Mouse (Mus musculus) ovary, postnatal 36 days (tissue): ENCODE data around the gene Cryl1.

Experiments
- DNase-seq: peaks from one replicate; pipeline ENCODE4 v3.0.0; 2022; ENCODE audit warnings: low spot score, mixed read lengths

Gene Cryl1

DNA sequence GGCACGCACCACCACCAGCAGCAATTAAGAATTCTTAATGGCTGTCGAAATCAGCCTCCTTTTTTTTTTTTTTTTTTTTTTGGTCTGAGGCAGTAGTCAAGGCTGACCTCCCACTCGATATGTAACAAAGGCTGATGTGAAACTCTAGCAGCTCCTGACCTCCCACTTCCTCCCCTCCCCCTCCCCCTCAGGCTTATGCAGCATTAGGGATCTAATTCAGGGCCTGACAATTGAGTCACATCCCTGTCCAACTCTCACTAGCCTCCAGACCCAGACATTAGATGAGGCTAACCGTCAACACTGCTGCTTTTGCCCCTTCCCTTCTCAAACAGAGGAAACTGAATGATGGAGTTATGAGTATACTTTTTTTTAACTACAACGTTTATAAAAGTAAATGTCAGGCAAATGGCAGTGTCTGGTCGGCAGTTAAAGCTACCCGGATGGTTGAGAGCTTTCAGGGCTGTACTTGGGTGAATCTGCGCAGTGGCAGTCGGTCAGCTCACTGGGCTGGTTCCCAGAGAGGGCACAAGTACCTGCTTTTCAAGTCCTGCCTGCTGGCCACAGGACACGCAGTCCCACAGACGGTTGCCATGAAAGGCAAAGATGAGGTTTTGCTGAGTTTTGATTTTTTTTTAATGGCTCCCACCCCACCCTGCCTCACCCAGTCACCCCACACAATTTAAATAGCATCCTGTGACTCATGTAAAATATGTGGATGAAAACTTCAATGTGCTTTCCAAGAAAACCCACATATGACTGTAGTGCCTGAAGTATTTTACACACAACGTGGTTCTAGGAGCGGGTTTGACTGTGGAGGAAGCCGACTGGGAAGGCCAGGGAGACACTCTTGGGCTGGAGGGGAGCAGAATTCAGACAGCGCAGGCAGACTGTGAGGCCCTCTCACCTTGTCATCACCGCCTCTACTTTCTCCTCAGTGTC is 81.4 kb downstream of the Cryl1 start:
- DNase-seq, result no peak

DNA sequence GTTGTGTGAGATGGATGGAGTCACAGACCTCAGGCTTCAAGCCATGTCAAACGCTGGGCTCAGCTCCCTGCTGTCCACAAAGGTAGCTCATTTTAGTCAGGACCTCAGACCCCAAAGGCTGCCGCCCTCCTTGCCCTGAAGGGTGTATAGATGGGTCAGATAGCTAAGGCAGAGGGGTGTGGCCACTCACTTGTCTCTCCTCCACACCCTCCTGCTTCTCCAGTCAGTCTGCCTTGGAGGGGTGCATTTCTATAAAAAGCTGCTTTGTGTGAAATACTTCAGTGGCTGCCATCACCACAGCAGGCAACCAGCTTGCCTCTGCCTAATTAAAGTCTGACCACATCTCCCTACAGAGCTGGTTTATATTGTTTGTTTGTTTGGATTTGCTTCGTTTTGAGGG is 82.4 kb downstream of the Cryl1 start:
- no peak for DNase-seq

DNA sequence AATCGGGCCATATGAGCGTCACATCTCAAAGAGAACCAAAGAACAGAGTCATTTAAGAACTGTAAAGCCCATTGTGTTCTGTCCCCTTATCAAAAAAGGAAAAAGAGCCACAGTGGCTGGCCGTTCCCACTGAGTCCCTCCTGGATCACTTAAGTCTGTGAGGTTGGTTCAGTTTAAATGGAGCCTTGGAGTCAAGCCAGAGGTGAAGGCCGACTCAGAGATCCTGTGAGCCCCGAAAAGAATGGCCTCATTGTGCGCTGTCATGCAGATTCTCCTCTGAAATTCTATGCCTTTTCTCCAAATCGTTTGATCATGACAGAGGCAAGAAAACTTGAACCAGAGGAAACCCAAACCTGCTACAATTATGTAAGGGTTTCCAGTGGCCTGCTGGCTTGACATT is 82.8 kb downstream of the Cryl1 start:
- DNase-seq, result no peak

DNA sequence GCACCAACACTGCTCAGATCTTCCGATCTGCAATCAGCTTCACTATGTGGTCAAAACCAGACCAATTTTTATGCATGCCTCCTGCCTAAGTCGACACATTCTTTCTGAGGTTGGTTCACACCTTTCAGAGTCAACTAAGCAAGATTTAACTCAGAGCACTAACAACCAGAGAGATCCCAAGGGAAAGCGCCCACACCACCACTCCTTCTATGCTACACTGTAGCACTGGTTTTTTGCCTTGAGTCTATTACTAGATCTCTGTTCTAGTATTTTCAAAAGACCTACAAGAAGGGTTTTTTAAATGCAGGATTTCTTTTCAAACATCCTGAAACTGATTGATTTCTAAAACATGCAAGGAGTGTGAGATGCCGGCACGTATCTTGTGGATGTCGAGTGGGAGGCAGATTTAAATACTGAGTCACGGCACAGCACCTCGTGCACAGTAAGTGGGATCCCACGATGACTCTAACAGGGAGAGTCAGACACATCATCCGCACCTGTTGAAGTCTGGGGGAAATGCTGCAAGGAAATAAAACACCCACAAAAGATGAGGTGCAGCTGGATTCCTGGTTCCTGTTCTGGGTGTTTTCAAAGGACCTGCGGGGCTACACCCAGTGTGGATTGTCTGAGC is 96.6 kb downstream of the Cryl1 start:
- DNase-seq, result no peak

DNA sequence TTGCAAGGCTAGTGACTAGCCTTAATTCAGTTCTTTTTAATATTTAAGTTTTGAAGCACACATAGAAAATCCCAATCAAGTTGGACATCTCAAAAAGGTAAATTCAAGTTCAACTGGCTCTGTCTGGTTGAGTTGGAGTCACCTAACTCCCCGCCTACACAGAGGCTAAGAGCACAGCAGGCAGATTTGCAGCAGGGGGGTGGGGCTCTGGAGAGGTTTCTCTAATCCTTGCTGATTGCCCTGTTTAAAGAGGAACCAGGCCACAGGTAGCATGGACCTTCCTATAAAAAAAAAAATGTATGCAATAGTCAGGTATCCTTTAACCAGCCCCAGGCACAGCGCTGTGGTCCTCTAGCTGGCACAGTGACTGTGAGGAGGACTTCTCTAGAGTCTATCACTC is 97.8 kb downstream of the Cryl1 start:
- DNase-seq, result no peak

DNA sequence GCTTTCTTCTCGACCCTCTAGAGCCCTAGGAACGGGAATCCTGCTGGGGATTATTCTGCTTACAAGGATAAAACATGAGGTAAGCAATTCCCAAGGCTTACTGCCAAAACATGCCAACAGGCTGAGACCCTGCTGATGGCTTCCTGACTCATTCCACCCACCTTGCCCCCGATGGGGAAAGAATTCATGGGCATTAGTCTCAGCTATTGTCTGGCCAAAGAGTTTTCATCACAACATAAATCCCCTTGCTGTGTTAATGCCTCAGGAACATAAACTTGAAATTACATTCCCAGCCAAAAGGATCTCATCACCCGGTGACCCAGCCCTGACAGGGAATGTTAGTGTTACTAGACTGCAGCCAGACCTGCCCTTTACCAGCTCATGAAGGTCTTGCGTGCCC is 100.7 kb downstream of the Cryl1 start:
- no peak for DNase-seq

DNA sequence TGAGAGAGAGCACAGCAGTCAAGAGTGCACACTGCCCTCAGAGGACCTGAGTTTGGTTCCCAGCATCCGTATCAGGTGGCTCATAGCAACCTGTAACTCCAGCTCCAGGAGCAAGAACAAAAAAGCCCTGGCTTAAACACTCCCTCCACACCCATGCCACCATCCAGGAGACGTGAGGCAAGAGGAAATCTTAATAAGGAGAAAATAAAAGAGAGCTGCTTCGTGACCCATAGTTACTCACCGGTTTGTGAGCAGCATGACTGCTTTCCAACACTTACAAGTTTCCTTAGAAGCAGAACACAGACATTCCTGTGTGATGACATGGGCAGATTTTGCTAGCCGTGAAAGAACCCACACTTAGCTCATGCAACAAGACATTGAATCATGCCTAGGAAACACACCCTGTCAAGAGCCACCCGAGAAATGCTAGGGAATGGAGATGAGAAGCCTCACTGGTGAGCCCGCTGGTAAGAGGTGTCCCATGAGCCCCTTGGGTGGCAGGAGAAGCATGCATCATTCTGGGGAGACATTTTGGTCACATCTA is 106.9 kb downstream of the Cryl1 start:
- DNase-seq, result no peak

DNA sequence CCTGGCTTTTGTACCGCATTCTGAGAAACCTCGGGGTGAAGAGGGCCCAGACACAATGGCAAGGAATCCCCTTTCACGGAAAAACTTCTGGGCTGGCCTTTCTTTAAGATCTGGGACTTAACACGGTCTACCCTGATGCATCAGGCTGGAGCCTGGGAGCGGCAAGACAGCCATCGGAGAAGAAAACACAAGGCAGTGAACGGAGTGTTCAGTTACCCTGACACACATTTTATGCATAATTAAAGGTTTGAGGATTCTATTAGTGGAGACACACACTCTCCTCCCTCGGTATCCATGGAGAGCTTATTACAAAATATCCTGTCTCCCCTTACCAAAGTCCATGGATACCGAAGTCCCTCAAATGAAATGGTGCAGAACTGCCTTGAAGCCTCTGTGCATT is 109.2 kb downstream of the Cryl1 start:
- no peak for DNase-seq

DNA sequence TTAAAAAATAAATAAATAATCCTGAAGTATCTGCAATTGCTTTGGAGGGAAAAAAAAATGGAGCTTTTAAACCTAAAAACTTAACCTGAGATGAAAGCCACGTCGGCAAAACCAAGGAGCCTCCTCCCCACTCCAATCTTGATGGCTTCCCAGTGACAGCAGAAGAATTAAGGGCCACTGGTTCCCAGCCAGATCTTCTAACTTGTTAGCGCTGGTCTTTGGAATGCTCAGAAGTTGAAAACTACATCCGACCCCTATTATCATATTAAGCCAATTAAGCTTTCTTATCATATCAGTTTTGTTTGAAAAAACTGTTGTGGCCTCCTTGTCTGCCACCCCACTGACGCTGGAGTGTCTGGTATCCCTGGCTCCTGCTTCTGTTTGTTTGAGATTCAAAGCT is 114.5 kb downstream of the Cryl1 start:
- DNase-seq, result no peak

DNA sequence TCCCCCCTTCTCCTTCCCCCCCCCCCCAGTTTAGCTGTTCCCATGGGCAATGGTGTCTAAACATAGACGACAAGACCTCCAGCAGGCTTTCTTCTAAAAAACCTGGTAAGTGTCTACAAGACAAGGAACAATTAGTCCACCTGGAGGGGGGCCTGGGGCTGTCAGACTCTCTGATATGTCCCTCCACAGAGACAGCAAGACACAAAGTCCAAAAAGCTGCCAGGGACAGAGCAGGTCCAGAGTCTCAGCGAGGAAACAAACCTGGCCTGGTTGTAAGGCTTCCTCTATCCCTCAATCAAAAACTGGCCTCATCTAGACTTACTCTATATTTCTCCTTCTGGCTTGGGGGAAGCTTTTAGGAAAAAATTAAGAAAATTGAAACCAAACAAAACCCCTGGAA is 115.7 kb downstream of the Cryl1 start:
- DNase-seq, result no peak

DNA sequence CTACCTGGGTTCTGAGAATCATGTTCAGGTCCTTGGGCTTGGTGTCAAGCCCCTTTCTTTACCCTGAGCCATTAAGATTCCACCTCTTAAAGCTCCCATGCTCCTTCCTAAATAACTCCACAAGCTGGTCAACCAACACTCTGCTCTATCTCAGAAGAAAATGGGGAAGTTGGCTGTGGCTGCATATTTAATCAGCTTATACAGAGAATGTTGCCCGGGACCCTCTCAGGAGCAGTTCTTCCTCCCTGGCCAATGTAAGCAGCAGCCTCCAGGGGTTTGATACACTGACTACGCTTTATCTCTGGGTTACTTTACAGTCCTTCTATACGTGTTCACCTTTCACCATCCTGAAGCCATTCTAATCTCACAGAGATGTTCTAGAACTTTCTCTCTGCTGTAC is 117.5 kb downstream of the Cryl1 start:
- DNase-seq, result no peak

DNA sequence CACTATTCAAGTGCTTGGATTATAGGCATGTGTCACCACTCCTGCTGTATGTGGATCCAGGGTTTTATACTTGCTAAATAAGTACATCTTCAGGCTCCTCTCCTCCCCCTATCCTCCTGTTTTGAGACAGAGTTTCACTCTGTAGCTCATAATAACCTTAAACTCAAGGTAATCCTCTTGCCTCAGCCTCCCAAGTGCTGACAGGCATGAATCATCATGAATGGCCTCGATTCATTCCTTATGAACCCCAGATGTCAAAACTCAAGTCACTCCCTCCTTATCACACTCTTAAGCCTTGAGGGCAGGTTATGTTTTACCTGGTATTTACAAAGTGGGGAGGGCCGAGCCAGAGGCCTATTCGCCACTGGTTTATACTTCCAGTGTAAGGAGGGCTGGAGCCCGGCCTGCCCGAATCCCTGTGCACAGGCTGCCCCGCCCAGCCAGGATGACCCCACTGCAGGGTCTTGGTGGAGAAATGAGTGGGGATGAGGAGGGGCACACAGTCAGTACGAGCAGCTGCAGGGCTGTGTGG is 121.8 kb downstream of the Cryl1 start:
- no peak for DNase-seq

DNA sequence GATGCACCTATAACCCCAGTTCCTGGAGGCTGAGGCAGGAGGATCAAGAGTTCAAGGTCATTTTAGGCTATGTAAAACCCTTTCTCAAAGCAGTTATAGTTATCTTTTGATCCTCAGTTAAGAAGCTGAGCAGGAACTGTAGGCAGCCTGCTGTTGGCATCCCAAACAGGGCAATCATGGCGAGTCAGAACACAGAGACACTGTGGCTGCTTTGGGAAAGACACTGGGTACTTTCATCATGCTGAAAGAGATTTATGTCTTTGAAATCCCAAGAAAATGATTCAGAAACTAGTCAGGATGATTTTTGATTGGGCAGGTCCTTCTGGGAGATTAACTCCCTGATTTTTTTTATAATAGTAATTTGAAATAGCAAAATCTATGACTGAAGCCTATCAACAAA is 126.0 kb downstream of the Cryl1 start:
- no peak for DNase-seq

DNA sequence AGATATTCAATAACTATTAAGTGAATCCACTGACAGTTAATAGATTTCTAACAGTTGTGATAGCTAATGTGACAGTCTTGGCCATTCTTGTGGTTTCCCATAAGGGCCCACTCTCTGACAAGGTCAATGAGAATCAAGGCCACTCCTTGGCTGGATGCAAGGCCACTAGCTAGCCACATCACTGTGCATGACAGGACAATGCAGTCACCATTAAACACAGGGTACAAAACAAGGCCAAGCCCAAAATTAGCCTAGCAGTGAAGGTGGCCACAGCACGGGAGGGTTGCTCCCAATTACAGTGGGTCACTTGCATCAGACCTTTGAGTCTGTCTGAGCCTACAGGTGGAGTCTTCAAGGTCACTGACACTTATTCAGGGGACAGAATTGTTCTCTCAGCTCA is 126.5 kb downstream of the Cryl1 start:
- DNase-seq, result no peak

DNA sequence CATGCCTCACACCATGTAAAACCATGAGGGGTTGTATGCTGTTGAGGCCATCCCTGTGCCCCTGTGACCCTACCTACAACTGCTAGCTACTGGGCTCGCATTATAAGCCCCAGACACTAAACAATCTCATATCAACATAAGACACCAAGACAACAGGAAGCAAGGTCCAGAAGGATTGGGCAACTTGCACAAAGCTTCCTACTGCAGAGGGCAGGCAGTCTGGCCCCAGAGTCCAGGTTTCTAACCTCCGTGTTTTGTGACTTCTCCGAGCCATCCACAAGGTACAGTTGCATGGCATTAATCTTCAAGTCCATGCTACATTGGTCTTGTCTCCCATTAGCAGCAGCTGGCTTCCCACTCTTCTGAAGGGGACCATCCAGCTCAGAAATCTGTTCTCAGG is 129.4 kb downstream of the Cryl1 start:
- DNase-seq, result no peak

DNA sequence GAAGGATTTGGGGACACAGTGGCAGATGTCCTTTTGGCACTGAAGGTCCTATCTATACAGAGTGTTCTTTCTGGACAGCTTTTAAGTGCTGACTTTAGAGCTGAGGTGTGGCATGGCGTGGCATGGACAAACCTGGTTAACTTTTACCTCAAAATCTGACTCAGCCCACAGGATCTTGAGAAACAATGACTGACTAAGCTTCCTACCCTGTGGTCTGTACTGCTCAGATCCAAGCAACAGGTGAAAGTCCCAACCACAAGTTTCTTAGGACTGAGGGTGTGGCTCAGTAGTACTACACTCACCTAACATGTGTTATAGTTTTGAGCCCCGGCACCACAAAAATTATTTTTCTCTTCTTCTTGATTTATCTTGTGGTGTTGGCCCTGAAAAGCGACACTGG is 130.0 kb downstream of the Cryl1 start:
- no peak for DNase-seq

DNA sequence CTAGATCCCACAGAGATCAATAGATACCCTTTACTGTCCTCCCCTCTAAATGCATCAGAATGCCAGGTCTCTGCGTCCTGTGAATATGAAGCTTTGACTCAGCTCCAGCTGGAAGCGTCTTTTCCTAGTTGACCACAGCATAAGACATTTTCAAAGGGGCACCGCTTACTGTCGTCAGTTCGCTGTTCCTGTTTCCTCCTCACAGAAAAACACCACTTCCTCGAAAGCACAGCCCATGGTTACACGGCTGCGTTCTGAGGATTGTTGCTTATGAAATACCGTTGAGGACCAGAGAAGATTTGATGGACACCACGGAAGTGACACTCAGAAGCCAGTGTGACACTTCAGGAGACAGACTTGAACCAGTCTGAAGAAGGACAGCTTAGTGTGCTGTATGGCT is 134.4 kb downstream of the Cryl1 start:
- no peak for DNase-seq

DNA sequence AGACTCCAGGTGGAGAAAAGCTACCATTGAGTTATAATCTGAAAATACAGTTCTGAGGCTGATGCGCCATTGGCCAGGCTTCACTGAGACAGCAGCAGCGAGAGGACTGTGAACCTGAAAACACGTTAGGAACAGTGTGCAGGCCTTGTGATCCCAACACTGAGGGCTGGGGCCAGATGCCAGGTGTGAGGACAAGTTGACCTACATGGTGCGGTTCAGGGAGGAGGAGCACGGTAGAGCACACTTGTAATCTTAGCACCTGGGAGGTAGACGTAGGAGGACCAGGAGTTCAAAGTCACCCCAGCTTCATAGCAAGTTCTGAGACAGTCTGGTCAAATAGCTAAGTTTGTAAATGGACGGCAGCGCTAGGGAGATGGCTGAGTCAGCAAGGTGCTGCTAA is 139.0 kb downstream of the Cryl1 start:
- DNase-seq, result no peak

DNA sequence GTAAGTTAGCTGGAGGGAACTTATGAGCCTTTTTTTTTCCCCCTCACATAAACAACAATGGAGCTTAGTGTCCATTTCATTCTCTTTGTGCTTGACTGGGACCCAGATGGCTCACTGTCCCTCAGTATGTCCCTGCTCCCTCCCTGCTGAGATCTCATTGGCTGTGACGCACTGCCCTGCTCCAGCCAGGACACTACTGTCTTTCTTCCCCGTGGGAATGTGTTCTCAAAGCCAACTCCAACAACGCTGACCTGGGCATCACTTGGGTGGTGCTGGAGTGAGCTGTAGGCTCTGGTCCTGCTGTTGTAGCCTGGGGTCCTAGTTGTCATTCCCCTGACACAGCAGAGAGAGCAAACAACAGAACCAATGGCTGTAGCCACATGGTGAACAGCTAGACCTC is 149.7 kb downstream of the Cryl1 start:
- no peak for DNase-seq

DNA sequence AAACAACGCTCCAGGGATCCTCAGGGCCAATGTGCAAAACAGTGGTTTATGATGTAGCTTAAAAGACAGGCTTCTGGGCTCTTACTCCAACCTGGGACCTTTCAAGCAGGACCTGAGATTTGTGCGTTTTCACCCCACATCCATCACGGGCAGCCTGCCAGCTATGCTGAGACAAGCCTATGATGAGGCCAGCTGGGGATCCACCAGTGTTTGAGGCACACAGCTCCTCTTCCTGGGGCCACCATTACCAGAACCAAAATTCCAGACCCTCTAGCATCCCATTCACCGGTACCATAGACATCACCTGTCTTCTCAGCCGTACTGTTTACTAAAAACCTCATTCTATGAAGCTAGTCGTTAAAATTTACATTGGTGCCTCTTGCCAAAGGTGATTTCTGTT is 151.8 kb downstream of the Cryl1 start:
- DNase-seq, result no peak

DNA sequence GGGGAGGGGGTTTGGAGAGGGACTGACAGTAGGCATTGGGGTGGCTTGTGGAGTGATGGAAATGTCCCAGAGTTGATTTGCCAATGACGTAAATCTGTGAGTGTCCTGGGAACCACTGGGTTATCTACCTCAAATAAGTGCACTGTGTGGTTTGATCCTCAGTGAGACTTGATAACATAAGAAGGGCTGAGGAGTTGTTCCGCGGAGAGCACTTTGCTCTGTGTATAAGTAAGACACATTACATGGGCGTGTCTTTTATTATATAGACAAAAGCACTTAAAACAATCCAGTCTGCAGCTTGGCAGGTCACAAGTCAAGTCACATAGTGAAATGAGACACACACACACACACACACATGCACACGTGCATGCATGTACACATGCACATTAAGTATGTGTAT is 155.4 kb downstream of the Cryl1 start:
- no peak for DNase-seq

DNA sequence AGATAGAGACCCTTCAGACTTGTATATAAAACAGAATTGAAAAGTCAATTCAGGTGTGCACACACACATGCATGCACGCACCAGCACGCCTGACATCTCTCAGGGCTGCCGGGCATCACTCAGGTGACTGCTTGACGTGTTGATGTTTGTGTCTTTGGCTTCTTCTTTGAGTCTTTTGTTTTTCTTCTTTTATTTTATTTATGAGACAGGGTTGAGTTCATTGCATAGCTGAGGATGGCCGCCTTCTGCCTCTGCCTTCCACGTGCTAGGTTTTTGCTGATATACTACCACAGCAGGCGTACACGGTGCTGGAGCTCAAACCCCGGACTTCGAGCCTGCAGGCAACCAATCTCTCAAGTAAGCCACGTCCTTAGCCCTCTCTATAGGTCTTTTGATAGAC is 163.1 kb downstream of the Cryl1 start:
- no peak for DNase-seq

DNA sequence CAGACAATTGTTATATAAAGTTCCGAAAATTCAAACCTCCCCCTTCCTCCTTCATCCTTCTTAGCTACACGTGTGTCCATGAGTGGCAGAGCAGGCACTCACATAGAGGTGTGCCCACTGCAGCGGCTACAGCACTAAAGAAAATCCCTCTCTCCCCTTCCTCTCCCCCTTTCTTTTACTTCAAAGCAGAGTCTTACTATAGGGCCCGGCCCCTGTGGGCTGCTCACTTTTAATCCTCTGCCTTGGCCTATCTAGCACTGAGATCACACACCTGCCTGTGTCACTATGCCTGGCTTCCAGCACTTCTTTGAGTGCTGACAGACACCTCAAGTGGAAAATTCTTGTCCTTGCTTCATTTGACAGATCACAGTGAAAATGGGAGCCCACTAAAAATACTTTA is 163.6 kb downstream of the Cryl1 start:
- DNase-seq, result no peak
